Mouse (Mus musculus) thymus, adult 2 months (tissue): ENCODE measurements around the gene Tjp1. TPM values are rescaled to one million over a fixed set of nuclear protein-coding genes. Genes with fewer than 3 reads are reported as not detected.

Experiments
- DNase-seq: peaks from one replicate; pipeline ENCODE4 v3.0.0; 2021
- H3K27ac ChIP-seq: fragments of 200-500 bp; 2 replicates; pipeline ENCODE4 v1.5.1; 2012; ENCODE audit warnings: low read length, control low read depth; ENCODE audit not compliant: control insufficient read depth, insufficient read depth
- H3K27me3 ChIP-seq: fragments of 200-500 bp; 2 replicates; pipeline ENCODE4 v1.6.1; 2012; ENCODE audit warnings: mild to moderate bottlenecking, low read length, moderate library complexity, mixed read lengths; ENCODE audit not compliant: control insufficient read depth, insufficient read depth
- H3K36me3 ChIP-seq: fragments of 200-500 bp; 2 replicates; pipeline ENCODE4 v1.6.1; 2012; ENCODE audit warnings: mild to moderate bottlenecking, low read length, moderate library complexity; ENCODE audit not compliant: control insufficient read depth, insufficient read depth
- H3K4me1 ChIP-seq: fragments of 200-500 bp; replicated peaks from 2 replicates; pipeline ENCODE4 v1.6.1; 2012; ENCODE audit warnings: low read length; ENCODE audit not compliant: control insufficient read depth, insufficient read depth
- H3K4me3 ChIP-seq: fragments of 200-500 bp; 2 replicates; pipeline ENCODE4 v1.5.1; 2012; ENCODE audit warnings: mild to moderate bottlenecking, low read length, control low read depth, moderate library complexity; ENCODE audit not compliant: control insufficient read depth, insufficient read depth
- CTCF ChIP-seq: fragments of 200-500 bp; IDR thresholded peaks from 2 replicates; pipeline ENCODE4 v1.5.1; 2012; ENCODE audit warnings: mild to moderate bottlenecking, control low read depth, low read length, moderate library complexity, borderline replicate concordance; ENCODE audit not compliant: control insufficient read depth, poor library complexity, insufficient read depth; ENCODE audit errors: extremely low read depth
- POLR2A ChIP-seq: fragments of 200-500 bp; IDR thresholded peaks from 2 replicates; pipeline ENCODE4 v1.6.1; 2012; ENCODE audit warnings: mild to moderate bottlenecking, low read length, control low read depth, moderate library complexity; ENCODE audit not compliant: control insufficient read depth, poor library complexity, insufficient read depth; ENCODE audit errors: extremely low read depth
- WGBS: fragments of 180-500 bp; shearing (Covaris S2); methylation state at CpG from one replicate; pipeline ENCODE4 v1.1.7; 2018; 5-methylcytosine and 5-hydroxymethylcytosine counted together
- polyA plus RNA-seq: library from polyadenylated mRNA; depleted of rRNA; stranded (reverse); fragments of >200 nt; gene quantifications from 2 replicates; pipeline ENCODE4 v1.2.3, GENCODE M21; 2012

Tjp1 gene
- polyA plus RNA-seq, 1 experiment = 3.6 TPM

GRCm38 (mm10) chr7:65513451-65514179 is 14.0 kb downstream of the Tjp1 start:
- no peak for DNase-seq
- Histone ChIP-seq H3K36me3 (no peaks in the 10 kb centered on the region), H3K4me1 (no peaks in the 10 kb centered on the region), H3K4me3 (no peak overlapping the region), H3K27ac (no peak overlapping the region), H3K27me3 (no peaks in the 10 kb centered on the region)
- TF ChIP-seq CTCF (no peak), POLR2A (no peak)
- WGBS = 61% methylated on average over 10 of the region's 10 CpGs

DNA sequence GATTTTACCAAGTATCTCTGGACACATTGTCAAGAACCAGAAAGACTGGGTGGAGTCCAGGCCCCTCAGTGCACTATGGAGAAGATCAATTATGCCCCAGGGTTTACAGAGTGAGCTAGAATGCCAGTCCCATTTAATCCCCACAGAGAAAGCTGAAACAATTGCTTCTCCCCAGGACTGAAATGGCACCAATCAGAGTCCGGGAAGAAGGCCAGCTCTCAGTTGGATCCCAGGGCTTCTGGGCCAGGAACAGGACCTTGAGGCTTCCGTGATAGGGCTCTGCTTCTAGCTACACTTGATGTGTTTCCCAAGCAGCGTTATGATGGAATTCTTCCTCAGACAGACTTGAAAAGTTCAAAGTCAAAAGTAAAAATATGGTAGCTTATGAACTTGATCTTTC is 18.2 kb downstream of the Tjp1 start:
- Histone ChIP-seq H3K27ac (no peak overlapping the region), H3K4me1 (no peaks in the 10 kb centered on the region), H3K4me3 (no peak overlapping the region), H3K27me3 (no peaks in the 10 kb centered on the region), H3K36me3 (no peaks in the 10 kb centered on the region)
- DNase-seq = no peak
- WGBS = 96% methylated on average over 3 of the region's 3 CpGs
- TF ChIP-seq CTCF (no peak), POLR2A (no peak)

DNA sequence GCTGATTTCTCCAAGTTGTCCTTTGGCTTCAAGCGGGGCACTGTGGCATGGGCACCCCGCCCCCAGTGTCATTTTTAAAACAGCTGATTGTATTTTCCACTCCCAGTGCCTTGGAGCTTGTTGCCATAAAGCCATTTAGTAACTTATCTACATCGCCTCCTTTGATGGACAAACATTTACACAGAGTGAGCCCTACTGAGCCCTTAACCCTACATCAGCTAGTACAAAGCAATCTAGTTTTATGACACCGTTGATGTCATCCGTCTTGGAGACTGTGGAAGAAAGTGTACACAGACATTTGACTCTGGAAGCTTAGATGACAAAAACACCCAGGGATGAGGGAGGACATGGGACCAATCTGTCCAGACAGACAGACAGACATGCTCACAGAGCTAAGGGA is 20.2 kb downstream of the Tjp1 start:
- no peaks in the 10 kb centered on the region for H3K27me3 ChIP-seq
- H3K4me1 ChIP-seq = no peaks in the 10 kb centered on the region
- TF ChIP-seq POLR2A (no peak), CTCF (no peak)
- no peak overlapping the region for H3K27ac ChIP-seq
- 90% methylated on average over 5 of the region's 5 CpGs for WGBS
- no peaks in the 10 kb centered on the region for H3K36me3 ChIP-seq
- no peak overlapping the region for H3K4me3 ChIP-seq
- no peak for DNase-seq

DNA sequence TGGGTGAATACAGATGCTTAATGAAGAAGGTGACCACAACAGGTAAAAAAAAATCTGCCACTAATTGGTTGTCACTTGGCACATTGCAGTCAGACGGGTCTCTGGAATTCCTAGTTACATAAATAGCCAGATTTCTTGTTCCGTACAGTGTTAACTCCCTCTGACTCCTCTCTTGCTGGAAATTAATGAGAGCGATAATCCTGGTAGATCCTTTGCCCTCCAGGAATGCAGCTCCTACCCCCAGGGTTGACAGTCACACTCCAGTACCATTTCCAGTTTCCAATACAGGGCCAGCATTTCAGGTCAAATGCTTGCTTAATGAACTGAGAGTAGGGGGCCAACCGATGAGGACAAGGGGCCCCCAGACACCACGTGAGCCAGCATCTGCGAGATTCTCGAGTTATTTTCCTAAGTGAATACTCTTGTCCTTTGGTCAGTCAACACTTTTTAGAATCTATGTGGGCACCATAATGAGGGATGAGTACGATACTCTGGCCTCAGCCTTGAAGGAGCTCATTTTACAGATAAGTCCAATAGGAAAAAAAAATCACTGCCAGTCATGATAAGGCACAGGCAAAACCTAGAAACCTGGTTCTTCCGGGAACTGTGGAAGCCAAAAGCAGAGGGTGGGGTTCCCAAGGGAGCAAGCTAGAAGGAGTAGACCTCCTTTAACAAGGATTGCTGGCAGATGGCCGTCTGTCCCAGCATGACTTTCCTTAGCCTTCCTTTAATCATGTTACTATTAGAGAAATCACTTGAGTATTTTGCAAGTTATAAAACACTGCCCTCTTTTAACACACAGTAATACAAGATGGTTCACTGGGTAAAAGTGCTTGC is 24.9 kb downstream of the Tjp1 start:
- Histone ChIP-seq H3K27ac (no peak overlapping the region), H3K4me3 (no peak overlapping the region), H3K4me1 (no peaks in the 10 kb centered on the region), H3K36me3 (no peaks in the 10 kb centered on the region), H3K27me3 (no peaks in the 10 kb centered on the region)
- TF ChIP-seq POLR2A (no peak), CTCF (no peak)
- 89% methylated on average over 10 of the region's 10 CpGs for WGBS
- no peak for DNase-seq

- Histone ChIP-seq H3K27ac (no peak overlapping the region), H3K4me1 (no peaks in the 10 kb centered on the region), H3K36me3 (no peaks in the 10 kb centered on the region), H3K27me3 (no peaks in the 10 kb centered on the region), H3K4me3 (no peak overlapping the region)
- no peak for DNase-seq
- TF ChIP-seq POLR2A (no peak), CTCF (no peak)
- WGBS = 25% methylated on average over 7 of the region's 7 CpGs
Measured at GRCm38 (mm10) chr7:65500746-65501145, 26.8 kb downstream of the Tjp1 start.

GRCm38 (mm10) chr7:65497733-65498583 is 29.6 kb downstream of the Tjp1 start:
- TF ChIP-seq POLR2A (no peak), CTCF (no peak)
- H3K4me3 ChIP-seq = no peak overlapping the region
- no peaks in the 10 kb centered on the region for H3K4me1 ChIP-seq
- H3K36me3 ChIP-seq = no peaks in the 10 kb centered on the region
- no peaks in the 10 kb centered on the region for H3K27me3 ChIP-seq
- no peak overlapping the region for H3K27ac ChIP-seq
- WGBS = 57% methylated on average over 12 of the region's 12 CpGs
- DNase-seq = no peak
